Mouse (Mus musculus) midbrain, embryonic 14.5 days (tissue): Measurements from ENCODE around the gene Use1. TPM values are rescaled to one million over a fixed set of nuclear protein-coding genes. Genes with fewer than 3 reads are reported as not detected.

Experiments used
- ATAC-seq: fragments of 200-750 bp; cut with Nextera tagmentation; 2 replicates; pipeline ENCODE4 v1.8.0; 2017; ENCODE audit warnings: moderate number of reproducible peaks, moderate library complexity; ENCODE audit not compliant: low FRiP score, low TSS enrichment
- DNase-seq: peaks from one replicate; pipeline ENCODE4 v3.0.0-alpha.2; 2015
- H3K27ac ChIP-seq: fragments of 300-500 bp; sonication (generic); replicated peaks from 2 replicates; pipeline ENCODE4 v1.5.1; 2014; ENCODE audit warnings: mild to moderate bottlenecking, low read depth, low read length, moderate library complexity
- H3K27me3 ChIP-seq: fragments of 300-500 bp; sonication (generic); 2 replicates; pipeline ENCODE4 v1.6.1; 2014; ENCODE audit warnings: low read length, control low read depth, mixed read lengths; ENCODE audit not compliant: control insufficient read depth, insufficient read depth
- H3K36me3 ChIP-seq: fragments of 300-500 bp; sonication (generic); 2 replicates; pipeline ENCODE4 v1.6.1; 2014; ENCODE audit warnings: low read length, control low read depth; ENCODE audit not compliant: control insufficient read depth, insufficient read depth
- H3K4me1 ChIP-seq: fragments of 300-500 bp; sonication (generic); 2 replicates; pipeline ENCODE4 v1.6.1; 2014; ENCODE audit warnings: mild to moderate bottlenecking, antibody characterized with exemption, low read length, control low read depth; ENCODE audit not compliant: control insufficient read depth, insufficient read depth
- H3K4me2 ChIP-seq: fragments of 300-500 bp; sonication (generic); 2 replicates; pipeline ENCODE4 v1.6.1; 2014; ENCODE audit warnings: mild to moderate bottlenecking, low read length, moderate library complexity
- H3K4me3 ChIP-seq: fragments of 300-500 bp; sonication (generic); replicated peaks from 2 replicates; pipeline ENCODE4 v1.5.1; 2014; ENCODE audit warnings: low read depth, low read length
- H3K9ac ChIP-seq: fragments of 300-500 bp; sonication (generic); replicated peaks from 2 replicates; pipeline ENCODE4 v1.6.1; 2014; ENCODE audit warnings: mild to moderate bottlenecking, low read length, moderate library complexity
- H3K9me3 ChIP-seq: fragments of 300-500 bp; sonication (generic); 2 replicates; pipeline ENCODE4 v1.6.1; 2016; ENCODE audit warnings: low read length, control low read depth, mixed read lengths; ENCODE audit not compliant: control insufficient read depth
- WGBS: fragments of 180-500 bp; shearing (Covaris S2); extraction: QIAGEN DNeasy Blood & Tissue Kit; methylation state at CpG from one replicate; pipeline ENCODE4 v1.1.7; 2014; 5-methylcytosine and 5-hydroxymethylcytosine counted together
- polyA plus RNA-seq: library from polyadenylated mRNA; unstranded; fragments of >200 nt; fragmentation: Nextera tagmentation; extraction: Ambion mirVana; gene quantifications from 2 replicates; pipeline ENCODE4 v1.2.1, GENCODE M21; 2014

Gene Use1
- polyA plus RNA-seq, 1 experiment from 2014 or later, result 121 TPM

DNA sequence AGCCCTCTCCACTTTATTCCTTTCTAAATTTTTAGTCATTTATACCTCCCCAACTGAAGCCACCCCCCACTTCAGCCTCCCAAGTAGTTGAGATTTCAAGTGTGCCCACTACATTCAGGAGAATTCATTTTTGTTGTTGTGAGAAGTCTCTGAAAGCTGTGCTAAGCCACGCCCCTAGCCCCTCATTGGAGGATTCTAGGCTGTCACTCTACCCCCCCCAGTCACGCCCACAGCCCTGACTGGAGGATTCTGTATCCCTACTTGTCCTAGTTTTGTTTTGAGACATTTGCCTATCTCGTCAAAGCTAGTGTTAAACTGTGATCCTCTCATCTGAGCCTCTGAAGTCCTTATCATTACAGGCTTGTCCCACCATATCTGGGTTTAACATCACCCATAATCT, 26.2 kb downstream of the Use1 start:
- H3K27me3 ChIP-seq, result no peaks in the 10 kb centered on the region
- H3K27ac ChIP-seq, result no peak overlapping the region
- WGBS, result 17% methylated on average over 3 of the region's 3 CpGs
- H3K4me1 ChIP-seq, result peaks cover 8% of the 10 kb centered on the region; the same call in 1 of the 2 replicates
- no peak overlapping the region for H3K9ac ChIP-seq
- H3K4me3 ChIP-seq, result no peak overlapping the region
- H3K9me3 ChIP-seq, result no peaks in the 10 kb centered on the region
- ATAC-seq, result no peak
- DNase-seq, result peak; percentile 57
- no peaks in the 10 kb centered on the region for H3K36me3 ChIP-seq
- H3K4me2 ChIP-seq, result no peak overlapping the region

GRCm38 (mm10) chr8:71394481-71394880, 27.8 kb downstream of the Use1 start:
- no peak overlapping the region for H3K4me3 ChIP-seq
- DNase-seq (no peak), ATAC-seq (no peak)
- H3K4me1 ChIP-seq, result peaks cover 8% of the 10 kb centered on the region; the same call in 1 of the 2 replicates
- H3K27ac ChIP-seq, result no peak overlapping the region
- H3K9ac ChIP-seq, result no peak overlapping the region
- no peaks in the 10 kb centered on the region for H3K9me3 ChIP-seq
- WGBS, result 86% methylated on average over 7 of the region's 7 CpGs
- no peak overlapping the region for H3K4me2 ChIP-seq
- peaks cover 10% of the 10 kb centered on the region for H3K36me3 ChIP-seq
- H3K27me3 ChIP-seq, result no peaks in the 10 kb centered on the region

DNA sequence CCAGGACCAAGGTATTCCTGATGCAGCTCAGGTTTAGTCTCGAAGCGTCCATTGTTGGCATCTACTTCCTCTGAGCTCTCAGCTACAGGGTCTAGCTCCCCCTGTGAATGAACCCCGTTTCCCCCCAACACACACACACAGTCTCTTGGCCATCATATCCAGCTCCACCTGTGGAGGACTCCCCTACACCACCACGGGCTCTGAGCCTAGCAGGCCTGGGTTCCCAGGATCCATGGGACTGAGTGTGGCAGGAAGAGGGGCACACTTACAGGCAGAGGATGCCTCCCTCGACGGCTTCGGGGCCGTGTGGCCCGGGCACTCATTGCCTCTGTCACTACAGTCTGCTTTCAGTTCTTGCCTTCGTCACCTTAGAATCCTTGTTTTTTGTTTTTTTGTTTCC, 28.4 kb downstream of the Use1 start:
- 85% methylated on average over 10 of the region's 10 CpGs for WGBS
- no peak for DNase-seq
- no peak overlapping the region; the same call in 1 of the 2 replicates for H3K27ac ChIP-seq

DNA sequence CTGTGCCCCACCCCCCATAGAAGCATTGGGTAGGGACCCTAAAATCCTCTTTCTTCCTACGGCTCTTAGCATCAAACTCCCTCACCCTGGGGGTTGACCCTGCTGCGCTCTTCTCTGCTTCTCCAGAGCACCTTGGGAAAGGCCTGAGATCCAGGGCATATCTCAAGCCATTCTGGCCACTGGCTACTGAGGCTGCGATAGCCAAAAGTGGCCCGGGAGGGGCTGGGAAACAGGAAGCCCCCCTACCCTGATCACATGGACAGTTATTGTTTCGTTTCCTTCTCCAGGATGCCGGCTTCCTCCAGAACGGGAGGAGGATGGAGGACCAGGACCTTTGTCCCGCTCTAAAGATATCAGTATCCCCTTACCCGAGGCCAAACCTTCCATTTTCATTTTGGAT, 29.0 kb downstream of the Use1 start, which contains the start of gene Ushbp1:
Gene Ushbp1, minus strand, starts transcription at position 174 of the 400 bp plus-strand sequence.
- Histone ChIP-seq H3K27me3 (no peaks in the 10 kb centered on the region), H3K4me2 (peak within 1 kb of the TSS; percentile 90), H3K4me1 (peaks cover 8% of the 10 kb centered on the region; the same call in 1 of the 2 replicates), H3K4me3 (peak within 1 kb of the TSS; percentile 56), H3K9ac (no peak within 1 kb of the TSS), H3K27ac (peak within 1 kb of the TSS; percentile 39; the same call in 1 of the 2 replicates), H3K9me3 (no peaks in the 10 kb centered on the region), H3K36me3 (peaks cover 14% of the 10 kb centered on the region)
- ATAC-seq (no peak), DNase-seq (no peak)
- 90% methylated on average over 9 of the region's 9 CpGs for WGBS

More for the DNA sequence above, 28.4 kb downstream of the Use1 start:
- peaks cover 14% of the 10 kb centered on the region for H3K36me3 ChIP-seq
- no peak overlapping the region for H3K4me3 ChIP-seq
- no peaks in the 10 kb centered on the region for H3K9me3 ChIP-seq
- H3K27me3 ChIP-seq, result no peaks in the 10 kb centered on the region
- H3K9ac ChIP-seq, result no peak overlapping the region
- ATAC-seq, result no peak
- H3K4me2 ChIP-seq, result no peak overlapping the region
- peaks cover 8% of the 10 kb centered on the region; the same call in 1 of the 2 replicates for H3K4me1 ChIP-seq

GRCm38 (mm10) chr8:71396639-71397305, 30.1 kb downstream of the Use1 start, which contains the start of gene Babam1:
Gene Babam1, plus strand, starts transcription at chr8:71396861.
- H3K27me3 ChIP-seq, result no peaks in the 10 kb centered on the region
- no peaks in the 10 kb centered on the region for H3K9me3 ChIP-seq
- H3K4me2 ChIP-seq, result peak within 1 kb of the TSS; percentile 90
- peak within 1 kb of the TSS; percentile 39; the same call in 1 of the 2 replicates for H3K27ac ChIP-seq
- ATAC-seq, result peak; percentile 97
- under 1% methylated on average over 34 of the region's 34 CpGs for WGBS
- H3K4me1 ChIP-seq, result peaks cover 8% of the 10 kb centered on the region; the same call in 1 of the 2 replicates
- H3K36me3 ChIP-seq, result peaks cover 17% of the 10 kb centered on the region
- H3K4me3 ChIP-seq, result peak within 1 kb of the TSS; percentile 56
- peak; percentile 97 for DNase-seq
- H3K9ac ChIP-seq, result peak within 1 kb of the TSS; percentile 57

- H3K36me3 ChIP-seq, result peaks cover 17% of the 10 kb centered on the region
- no peak for DNase-seq
- no peaks in the 10 kb centered on the region for H3K27me3 ChIP-seq
- H3K9me3 ChIP-seq, result no peaks in the 10 kb centered on the region
- 88% methylated on average over 12 of the region's 12 CpGs for WGBS
- peaks cover 8% of the 10 kb centered on the region; the same call in 1 of the 2 replicates for H3K4me1 ChIP-seq
- H3K27ac ChIP-seq, result no peak overlapping the region
- H3K4me2 ChIP-seq, result peak overlapping the region; percentile 90
- no peak for ATAC-seq
- H3K4me3 ChIP-seq, result peak overlapping the region; percentile 56
- no peak overlapping the region for H3K9ac ChIP-seq
Observed at GRCm38 (mm10) chr8:71397701-71398100, 31.1 kb downstream of the Use1 start.

- Histone ChIP-seq H3K9ac (no peak overlapping the region), H3K36me3 (peaks cover 20% of the 10 kb centered on the region), H3K27me3 (no peaks in the 10 kb centered on the region), H3K9me3 (no peaks in the 10 kb centered on the region), H3K4me2 (no peak overlapping the region), H3K4me1 (peaks cover 8% of the 10 kb centered on the region; the same call in 1 of the 2 replicates), H3K4me3 (no peak overlapping the region), H3K27ac (no peak overlapping the region)
- no peak for ATAC-seq
- DNase-seq, result no peak
- 95% methylated on average over 2 of the region's 2 CpGs for WGBS
Observed at GRCm38 (mm10) chr8:71400826-71401225, 34.2 kb downstream of the Use1 start.

- H3K4me2 ChIP-seq, result no peak overlapping the region
- no peak overlapping the region for H3K9ac ChIP-seq
- H3K36me3 ChIP-seq, result peaks cover 20% of the 10 kb centered on the region
- H3K4me1 ChIP-seq, result peaks cover 14% of the 10 kb centered on the region
- no peak for DNase-seq
- no peaks in the 10 kb centered on the region for H3K27me3 ChIP-seq
- no peak for ATAC-seq
- H3K27ac ChIP-seq, result no peak overlapping the region
- no peak overlapping the region for H3K4me3 ChIP-seq
- H3K9me3 ChIP-seq, result no peaks in the 10 kb centered on the region
Observed at GRCm38 (mm10) chr8:71401454-71401853, 34.8 kb downstream of the Use1 start.

DNA sequence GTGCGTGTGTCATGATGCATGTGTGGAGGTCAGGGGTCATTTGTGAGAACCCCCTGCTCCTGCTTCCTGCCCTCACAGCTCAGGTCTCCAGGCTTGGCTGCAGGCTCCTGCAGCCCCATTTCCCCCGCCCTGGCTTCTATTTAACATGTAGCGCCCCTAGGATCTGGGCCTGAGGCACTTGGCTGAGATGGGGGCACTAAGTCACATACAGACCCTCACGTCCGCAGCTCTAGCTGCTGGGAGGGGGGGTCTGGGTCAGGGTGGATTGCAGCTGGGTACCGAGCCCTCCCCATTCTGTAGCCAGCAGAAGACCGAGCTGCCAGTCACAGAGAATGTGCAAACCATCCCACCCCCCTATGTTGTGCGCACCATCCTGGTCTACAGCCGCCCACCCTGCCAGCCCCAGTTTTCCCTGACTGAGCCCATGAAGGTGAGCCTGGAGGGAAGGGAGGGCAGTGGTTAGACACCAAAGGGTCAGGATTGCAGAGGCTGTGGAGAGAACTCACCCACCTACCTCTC, 35.9 kb downstream of the Use1 start:
- Histone ChIP-seq H3K4me2 (no peak overlapping the region), H3K36me3 (peaks cover 20% of the 10 kb centered on the region), H3K9ac (no peak overlapping the region), H3K4me3 (no peak overlapping the region), H3K9me3 (no peaks in the 10 kb centered on the region), H3K4me1 (peaks cover 15% of the 10 kb centered on the region), H3K27me3 (no peaks in the 10 kb centered on the region), H3K27ac (no peak overlapping the region)
- WGBS, result 88% methylated on average over 9 of the region's 9 CpGs
- DNase-seq, result no peak
- ATAC-seq, result no peak
